Mouse (Mus musculus) adrenal gland (tissue): ENCODE measurements around the gene Tcap.
"Not testable (repeated sequence)": the region's sequence is repeated elsewhere in the genome, so short reads cannot be mapped to it uniquely, and the experiment has no call there.

Experiments used
- intact Hi-C: fragments of 180-260 bp; cut with DNase I; formaldehyde crosslinking; loops from one replicate; pipeline ENCODE4 v1.15.1; 2025

Gene Tcap

GRCm38 (mm10) chr11:98380106-98380505 lies 3.5 kb upstream of the Tcap start:
- intact Hi-C loops: no loop called here

GRCm38 (mm10) chr11:98381651-98382050 lies 2.0 kb upstream of the Tcap start:
- intact Hi-C loops: no loop called here

- intact Hi-C loops: not testable (repeated sequence)
These were observed 1.2 kb upstream of the Tcap start for GRCm38 (mm10) chr11:98382405-98382804.

- intact Hi-C loops: no loop called here
These were observed 605 bp downstream of the Tcap start for GRCm38 (mm10) chr11:98384216-98384615.

GRCm38 (mm10) chr11:98384721-98385637 lies 1.4 kb downstream of the Tcap start:
- intact Hi-C loops: no loop called here

GRCm38 (mm10) chr11:98385638-98386585 lies 2.3 kb downstream of the Tcap start, which contains the start of gene Pnmt:
Gene Pnmt, plus strand, starts transcription at chr11:98386450.
- intact Hi-C loops: no loop called here

- intact Hi-C loops: no loop called here
These were observed 3.0 kb downstream of the Tcap start for GRCm38 (mm10) chr11:98386596-98386995.

- intact Hi-C loops: no loop called here
These were observed 3.5 kb downstream of the Tcap start for GRCm38 (mm10) chr11:98387056-98387577.

GRCm38 (mm10) chr11:98388282-98388681 lies 4.7 kb downstream of the Tcap start:
- intact Hi-C loops: no loop called here

- intact Hi-C loops: no loop called here
These were observed 5.7 kb downstream of the Tcap start for GRCm38 (mm10) chr11:98389221-98389780.

GRCm38 (mm10) chr11:98390141-98390540 lies 6.5 kb downstream of the Tcap start:
- intact Hi-C loops: no loop called here

- intact Hi-C loops: no loop called here
These were observed 8.4 kb downstream of the Tcap start for GRCm38 (mm10) chr11:98392034-98392433.

- intact Hi-C loops: no loop called here
These were observed 9.0 kb downstream of the Tcap start for GRCm38 (mm10) chr11:98392645-98393044.

GRCm38 (mm10) chr11:98393317-98393716 lies 9.7 kb downstream of the Tcap start:
- intact Hi-C loops: no loop called here

- intact Hi-C loops: no loop called here
These were observed 10.7 kb downstream of the Tcap start for GRCm38 (mm10) chr11:98394301-98394700.

- intact Hi-C loops: no loop called here
These were observed 11.4 kb downstream of the Tcap start for GRCm38 (mm10) chr11:98395041-98395440.

- intact Hi-C loops: no loop called here
These were observed 14.3 kb downstream of the Tcap start for GRCm38 (mm10) chr11:98397946-98398345.

GRCm38 (mm10) chr11:98400161-98400726 lies 16.6 kb downstream of the Tcap start, which contains the start of gene Pgap3:
Gene Pgap3, minus strand, starts transcription at chr11:98400490.
- intact Hi-C loops: no loop called here

GRCm38 (mm10) chr11:98400816-98401215 lies 17.2 kb downstream of the Tcap start:
- intact Hi-C loops: no loop called here

GRCm38 (mm10) chr11:98406621-98407020 lies 23.0 kb downstream of the Tcap start:
- intact Hi-C loops: no loop called here

- intact Hi-C loops: no loop called here
These were observed 25.3 kb downstream of the Tcap start for GRCm38 (mm10) chr11:98408872-98409271.
